Mouse (Mus musculus): ENCODE measurements around the gene Fam216a. TPM values are rescaled to one million over a fixed set of nuclear protein-coding genes. Genes with fewer than 3 reads are reported as not detected.
A peak's percentile ranks its signal among the peaks of the same experiment; 100 is the strongest.
"Not testable (repeated sequence)": the region's sequence is repeated elsewhere in the genome, so short reads cannot be mapped to it uniquely, and the experiment has no call there.

Gene Fam216a
- polyA plus RNA-seq, 1 experiment from 2014 or later: 59.1 TPM

DNA sequence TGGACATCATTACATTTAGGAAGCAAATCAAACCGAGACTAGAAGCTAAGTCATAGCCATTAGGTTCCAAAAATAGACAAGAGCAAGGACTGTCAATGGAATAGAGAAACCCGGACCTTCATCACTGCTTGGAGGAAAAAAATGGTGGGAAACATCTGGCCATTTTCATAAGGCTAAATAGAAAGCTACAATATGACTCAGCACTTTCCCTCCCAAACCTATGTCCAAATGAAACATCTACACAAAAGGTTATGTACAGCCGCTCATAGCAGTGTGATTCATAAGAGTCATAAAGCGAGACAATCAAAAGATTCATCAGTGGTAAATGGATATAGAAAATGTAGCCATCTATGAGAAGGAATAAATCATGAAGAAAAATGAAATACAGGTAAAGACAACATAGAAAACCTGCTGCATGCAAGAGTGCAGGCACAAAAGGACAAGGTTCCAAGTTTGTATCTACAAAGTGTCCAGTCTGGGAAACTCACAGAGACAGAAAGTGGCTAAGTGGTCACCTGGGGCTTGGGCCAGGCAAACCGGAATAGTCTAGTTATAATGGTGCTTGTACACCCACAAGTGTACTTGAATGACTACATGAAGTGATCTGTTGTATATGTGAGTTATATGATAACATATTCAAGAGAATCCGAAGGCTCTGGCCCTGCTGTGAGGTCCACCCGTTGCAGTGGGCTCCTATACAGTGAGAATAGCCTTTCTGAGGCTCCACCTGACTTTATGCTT lies 35.4 kb downstream of the Fam216a start:
- no peaks in the 10 kb centered on the region for H3K4me1 ChIP-seq
- ATAC-seq (ENCODE audit: insufficient read depth, low FRiP score, low read depth): no peak
- WGBS: 88% methylated on average over 7 of the region's 7 CpGs
- H3K9me3 ChIP-seq: no peaks in the 10 kb centered on the region
- H3K9ac ChIP-seq: no peak overlapping the region
- H3K27ac ChIP-seq: no peak overlapping the region
- H3K36me3 ChIP-seq: 0 out of 2 replicates have a peak, but pooled peaks cover 3% of the 10 kb centered on the region
- no peak overlapping the region for H3K4me2 ChIP-seq
- no peaks in the 10 kb centered on the region for H3K27me3 ChIP-seq (replicated peaks)
- H3K4me3 ChIP-seq (replicated peaks): no peak overlapping the region

GRCm38 (mm10) chr5:122334682-122335081 lies 37.5 kb downstream of the Fam216a start:
- Histone ChIP-seq H3K4me2 (no peak overlapping the region), H3K27ac (no peak overlapping the region), H3K27me3 (replicated peaks) (no peaks in the 10 kb centered on the region), H3K4me3 (replicated peaks) (no peak overlapping the region), H3K9me3 (no peaks in the 10 kb centered on the region), H3K4me1 (no peaks in the 10 kb centered on the region), H3K36me3 (0 out of 2 replicates have a peak, but pooled peaks cover 3% of the 10 kb centered on the region), H3K9ac (no peak overlapping the region)
- ATAC-seq (ENCODE audit: insufficient read depth, low FRiP score, low read depth): no peak
- WGBS: 73% methylated on average over 3 of the region's 3 CpGs

DNA sequence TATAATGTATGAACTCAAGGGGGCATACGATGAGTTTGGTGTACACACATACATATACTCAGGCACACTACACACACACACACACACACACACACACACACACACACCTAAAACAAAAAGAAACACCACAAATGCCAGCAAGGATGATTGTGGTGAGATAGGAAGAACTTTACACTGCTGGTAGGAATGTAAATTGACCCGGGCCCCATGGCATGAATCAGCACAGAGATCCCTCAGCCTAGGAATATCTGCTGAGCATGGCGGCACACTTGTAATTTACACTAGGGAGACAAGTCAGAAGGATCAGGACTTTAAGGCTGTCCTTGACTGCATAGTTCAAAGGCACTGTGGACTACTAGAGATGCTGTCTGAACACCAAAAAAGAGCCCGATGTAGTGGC lies 41.9 kb downstream of the Fam216a start:
- ATAC-seq (ENCODE audit: insufficient read depth, low FRiP score, low read depth): no peak
- H3K4me3 ChIP-seq (replicated peaks): no peak overlapping the region
- H3K9ac ChIP-seq: no peak overlapping the region
- H3K4me2 ChIP-seq: no peak overlapping the region
- no peak overlapping the region for H3K27ac ChIP-seq
- 0 out of 2 replicates have a peak, but pooled peaks cover 3% of the 10 kb centered on the region for H3K36me3 ChIP-seq
- H3K4me1 ChIP-seq: no peaks in the 10 kb centered on the region
- H3K9me3 ChIP-seq: no peaks in the 10 kb centered on the region
- no peaks in the 10 kb centered on the region for H3K27me3 ChIP-seq (replicated peaks)
- WGBS: 78% methylated on average over 4 of the region's 4 CpGs

DNA sequence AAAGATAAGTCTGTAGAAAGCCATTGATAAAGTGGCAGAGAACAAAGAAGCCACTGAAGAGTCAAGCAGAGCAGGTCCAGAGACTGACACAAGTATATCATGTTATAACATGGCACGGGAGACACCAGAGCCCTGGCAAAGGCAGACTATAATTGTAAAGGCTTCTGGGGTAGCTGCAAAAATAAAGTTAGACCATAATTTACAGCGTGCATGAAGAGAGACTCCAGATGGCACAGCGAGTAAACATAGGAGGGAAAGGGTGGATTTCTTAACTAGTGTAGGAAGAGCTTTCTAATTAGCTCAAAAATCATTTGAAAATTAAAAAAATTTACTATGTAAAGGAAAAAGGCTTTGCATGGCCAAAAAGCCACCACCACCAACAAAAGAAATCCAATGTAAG lies 44.9 kb downstream of the Fam216a start:
- H3K9ac ChIP-seq: no peak overlapping the region
- no peak overlapping the region for H3K4me2 ChIP-seq
- no peaks in the 10 kb centered on the region for H3K27me3 ChIP-seq (replicated peaks)
- H3K4me3 ChIP-seq (replicated peaks): no peak overlapping the region
- no peak overlapping the region for H3K27ac ChIP-seq
- no peaks in the 10 kb centered on the region for H3K36me3 ChIP-seq
- no peaks in the 10 kb centered on the region for H3K9me3 ChIP-seq
- H3K4me1 ChIP-seq: no peaks in the 10 kb centered on the region
- WGBS: 87% methylated on average over 3 of the region's 3 CpGs
- ATAC-seq (ENCODE audit: insufficient read depth, low FRiP score, low read depth): no peak

DNA sequence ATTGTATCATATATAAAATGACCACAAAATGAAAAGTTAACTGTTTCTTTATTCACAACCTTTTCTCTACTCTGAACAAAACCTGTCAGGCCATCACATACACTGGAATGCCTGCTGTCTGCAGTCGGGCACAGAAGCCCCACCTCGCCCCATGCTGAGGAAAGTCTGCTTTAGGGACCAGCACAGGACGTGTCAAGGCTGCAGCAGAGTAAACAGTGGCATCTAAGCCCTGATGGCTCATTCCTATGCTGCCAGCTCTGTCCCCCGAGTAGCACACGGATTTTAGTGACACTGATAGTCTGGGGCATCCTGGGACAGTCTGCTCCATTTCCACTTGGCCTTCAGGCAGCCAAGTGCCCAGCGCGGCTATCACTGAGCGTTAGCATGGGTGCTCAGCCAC lies 46.7 kb downstream of the Fam216a start:
- no peaks in the 10 kb centered on the region for H3K9me3 ChIP-seq
- H3K9ac ChIP-seq: no peak overlapping the region
- no peaks in the 10 kb centered on the region for H3K4me1 ChIP-seq
- no peak overlapping the region for H3K4me3 ChIP-seq (replicated peaks)
- no peak for ATAC-seq (ENCODE audit: insufficient read depth, low FRiP score, low read depth)
- H3K27ac ChIP-seq: no peak overlapping the region
- 83% methylated on average over 8 of the region's 8 CpGs for WGBS
- no peak overlapping the region for H3K4me2 ChIP-seq
- 0 out of 2 replicates have a peak, but pooled peaks cover 3% of the 10 kb centered on the region for H3K36me3 ChIP-seq
- H3K27me3 ChIP-seq (replicated peaks): no peaks in the 10 kb centered on the region

DNA sequence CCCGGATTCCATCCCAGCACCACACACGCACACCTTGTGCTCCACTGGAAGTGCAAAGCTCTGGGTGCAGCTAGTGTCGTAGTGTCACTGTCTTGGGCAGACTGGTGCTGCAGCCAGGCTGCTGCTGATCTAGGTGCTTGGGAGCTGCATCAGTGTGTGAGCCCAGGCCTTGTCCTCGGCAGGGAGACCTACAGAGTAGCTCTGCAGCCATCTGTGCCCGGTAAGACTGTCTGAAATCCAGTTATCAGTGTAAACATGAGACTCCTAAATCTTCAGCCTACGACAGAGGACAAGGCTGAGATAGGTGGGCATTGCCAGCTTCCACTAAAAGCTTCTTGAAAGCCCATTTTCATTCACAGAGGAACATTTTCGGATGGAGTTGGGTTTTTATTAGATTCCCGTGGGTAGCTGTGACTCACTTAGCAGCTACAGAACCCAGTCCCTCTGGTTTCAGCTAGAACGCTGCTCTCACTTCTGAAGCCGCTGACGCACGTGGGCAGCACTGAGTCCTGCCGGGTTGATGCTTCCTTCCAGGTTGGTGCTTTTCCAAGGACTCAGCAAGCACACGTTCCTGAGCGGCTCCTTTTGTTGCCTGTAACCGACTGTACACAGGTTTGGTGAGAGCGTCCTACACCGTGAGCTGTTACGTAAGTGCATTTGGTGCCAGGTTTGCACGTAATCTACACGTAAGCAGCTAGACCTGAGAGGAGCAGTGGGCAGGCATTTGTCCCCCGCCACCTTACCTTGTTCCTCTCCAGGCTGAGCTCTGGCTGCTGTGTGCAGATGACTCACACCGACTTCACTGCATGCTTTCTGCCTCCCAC lies 47.3 kb downstream of the Fam216a start:
- 82% methylated on average over 23 of the region's 23 CpGs for WGBS
- Histone ChIP-seq H3K4me2 (no peak overlapping the region), H3K36me3 (0 out of 2 replicates have a peak, but pooled peaks cover 3% of the 10 kb centered on the region), H3K27ac (no peak overlapping the region), H3K9me3 (no peaks in the 10 kb centered on the region), H3K27me3 (replicated peaks) (no peaks in the 10 kb centered on the region), H3K4me1 (0 out of 2 replicates have a peak, but pooled peaks cover 2% of the 10 kb centered on the region), H3K4me3 (replicated peaks) (no peak overlapping the region), H3K9ac (no peak overlapping the region)
- ATAC-seq (ENCODE audit: insufficient read depth, low FRiP score, low read depth): no peak

GRCm38 (mm10) chr5:122323523-122323922 lies 48.6 kb downstream of the Fam216a start:
- Histone ChIP-seq H3K4me2 (no peak overlapping the region), H3K9me3 (no peaks in the 10 kb centered on the region), H3K27me3 (replicated peaks) (no peaks in the 10 kb centered on the region), H3K9ac (no peak overlapping the region), H3K27ac (no peak overlapping the region), H3K36me3 (0 out of 2 replicates have a peak, but pooled peaks cover 3% of the 10 kb centered on the region), H3K4me1 (0 out of 2 replicates have a peak, but pooled peaks cover 5% of the 10 kb centered on the region), H3K4me3 (replicated peaks) (no peak overlapping the region)
- no peak for ATAC-seq (ENCODE audit: insufficient read depth, low FRiP score, low read depth)
- WGBS: 76% methylated on average over 8 of the region's 8 CpGs

GRCm38 (mm10) chr5:122320205-122320781 lies 51.9 kb downstream of the Fam216a start:
- peak overlapping the region; percentile 42 for H3K27ac ChIP-seq
- WGBS: 48% methylated on average over 12 of the region's 12 CpGs
- ATAC-seq (ENCODE audit: insufficient read depth, low FRiP score, low read depth): 0 out of 2 replicates have a peak, but pooled peaks have one; percentile 14

DNA sequence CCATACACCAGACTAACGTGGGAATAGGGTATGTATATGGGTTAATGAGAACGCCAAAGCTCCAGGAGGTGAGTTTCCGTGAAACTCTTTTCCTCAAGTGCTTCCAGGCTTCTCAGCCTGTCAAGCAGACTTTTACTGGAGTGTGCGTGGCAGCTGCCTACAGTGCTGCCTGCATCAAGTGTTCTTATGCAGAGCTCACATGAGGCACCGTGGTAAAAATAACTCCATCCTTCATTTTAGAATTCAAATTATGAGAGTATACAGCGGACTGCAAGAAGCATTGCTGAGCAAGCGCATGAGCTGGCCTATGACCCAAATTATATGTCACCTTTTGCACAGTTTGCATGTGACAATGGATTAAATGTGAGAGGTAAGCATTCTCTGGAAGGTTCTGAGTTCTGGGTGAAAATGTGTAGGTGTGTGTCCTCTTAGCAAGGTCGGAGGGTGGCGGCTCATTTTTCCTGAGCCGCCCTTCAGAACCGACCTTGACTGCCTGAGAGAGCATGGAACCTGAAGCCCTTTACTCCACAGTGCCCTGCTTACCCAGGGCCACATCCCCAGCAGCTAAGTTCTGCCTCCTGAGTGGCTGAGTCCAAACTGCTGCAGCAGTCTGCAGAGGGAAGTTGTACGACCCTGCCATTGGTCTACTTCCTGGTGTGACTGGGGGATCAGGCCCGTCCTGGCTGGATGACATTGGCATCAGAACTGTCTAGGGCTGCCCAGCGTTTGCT lies 52.5 kb downstream of the Fam216a start:
- no peak for ATAC-seq (ENCODE audit: insufficient read depth, low FRiP score, low read depth)
- H3K4me2 ChIP-seq: no peak overlapping the region
- peaks cover 7% of the 10 kb centered on the region; the same call in 1 of the 2 replicates for H3K36me3 ChIP-seq
- H3K4me3 ChIP-seq (replicated peaks): no peak overlapping the region
- peak overlapping the region; percentile 42 for H3K27ac ChIP-seq
- no peaks in the 10 kb centered on the region for H3K9me3 ChIP-seq
- H3K27me3 ChIP-seq (replicated peaks): no peaks in the 10 kb centered on the region
- WGBS: 72% methylated on average over 14 of the region's 14 CpGs
- H3K4me1 ChIP-seq: peaks cover 11% of the 10 kb centered on the region; the same call in 1 of the 2 replicates
- no peak overlapping the region for H3K9ac ChIP-seq

More at GRCm38 (mm10) chr5:122320205-122320781, 51.9 kb downstream of the Fam216a start:
- H3K27me3 ChIP-seq (replicated peaks): no peaks in the 10 kb centered on the region
- H3K4me3 ChIP-seq (replicated peaks): no peak overlapping the region
- H3K4me1 ChIP-seq: 0 out of 2 replicates have a peak, but pooled peaks cover 5% of the 10 kb centered on the region
- H3K4me2 ChIP-seq: no peak overlapping the region
- H3K9me3 ChIP-seq: no peaks in the 10 kb centered on the region
- H3K9ac ChIP-seq: no peak overlapping the region
- peaks cover 7% of the 10 kb centered on the region; the same call in 1 of the 2 replicates for H3K36me3 ChIP-seq

DNA sequence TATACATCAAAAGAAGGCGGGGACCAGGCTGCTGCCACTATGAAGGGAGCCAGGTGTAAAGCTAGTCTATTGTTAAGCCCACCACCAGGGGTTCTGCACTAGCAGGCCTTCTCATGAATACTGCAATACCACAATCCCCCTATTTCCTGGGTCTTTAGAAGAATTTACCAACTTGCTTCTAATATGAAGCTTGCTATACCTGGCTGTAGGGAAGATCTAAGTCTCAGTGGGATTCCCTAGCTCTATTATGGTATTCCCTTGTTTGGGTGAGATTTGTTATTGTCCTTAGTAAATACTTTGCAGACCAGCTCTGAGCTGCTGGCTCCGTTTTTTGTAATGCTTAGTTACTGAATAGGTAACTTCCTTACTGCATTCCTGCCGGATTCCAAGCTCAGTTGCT lies 53.2 kb downstream of the Fam216a start:
- WGBS: 71% methylated on average over 3 of the region's 3 CpGs
- Histone ChIP-seq H3K27ac (peak overlapping the region; percentile 42; the same call in 1 of the 2 replicates), H3K4me1 (peaks cover 11% of the 10 kb centered on the region; the same call in 1 of the 2 replicates)
- not testable (repeated sequence) for ATAC-seq (ENCODE audit: insufficient read depth, low FRiP score, low read depth); H3K9me3 ChIP-seq; H3K4me3 ChIP-seq (replicated peaks); H3K9ac ChIP-seq; H3K4me2 ChIP-seq; H3K27me3 ChIP-seq (replicated peaks); H3K36me3 ChIP-seq

DNA sequence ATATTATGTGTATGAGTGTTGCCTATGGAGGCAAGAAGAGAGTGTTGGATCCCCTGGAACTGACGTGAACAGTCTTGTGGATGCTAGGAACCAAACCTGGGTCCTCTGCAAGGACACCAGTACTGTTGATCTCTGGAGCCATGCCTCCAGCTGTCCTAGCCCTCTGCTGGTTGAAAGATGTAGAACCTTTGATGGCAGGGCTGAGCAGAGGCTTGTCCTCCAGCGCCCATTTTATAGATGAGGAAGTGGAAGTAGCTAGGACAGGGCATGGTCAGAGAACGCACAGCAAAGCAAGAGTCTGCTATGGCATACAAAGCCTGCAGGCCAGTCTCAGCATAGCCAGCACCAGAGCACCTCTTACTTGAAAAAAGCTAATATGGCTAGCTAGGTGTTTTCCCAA lies 54.1 kb downstream of the Fam216a start:
- no peak overlapping the region for H3K27ac ChIP-seq
- no peak overlapping the region for H3K9ac ChIP-seq
- H3K27me3 ChIP-seq (replicated peaks): no peaks in the 10 kb centered on the region
- no peak for ATAC-seq (ENCODE audit: insufficient read depth, low FRiP score, low read depth)
- no peaks in the 10 kb centered on the region for H3K9me3 ChIP-seq
- H3K4me1 ChIP-seq: peaks cover 11% of the 10 kb centered on the region; the same call in 1 of the 2 replicates
- 72% methylated on average over 3 of the region's 3 CpGs for WGBS
- H3K36me3 ChIP-seq: peaks cover 7% of the 10 kb centered on the region; the same call in 1 of the 2 replicates
- H3K4me3 ChIP-seq (replicated peaks): no peak overlapping the region
- no peak overlapping the region for H3K4me2 ChIP-seq

Measured in stomach, embryonic 15.5 days (tissue).